Mouse (Mus musculus) hindlimb bud, embryonic 11.5 days (tissue): ENCODE results near the gene Six5.

ENCODE experiments used
- DNase-seq: peaks from one replicate; pipeline ENCODE4 v3.0.0-alpha.2; 2012; ENCODE audit warnings: low read depth, low spot score; ENCODE audit errors: extremely low spot score

The Six5 gene

DNA sequence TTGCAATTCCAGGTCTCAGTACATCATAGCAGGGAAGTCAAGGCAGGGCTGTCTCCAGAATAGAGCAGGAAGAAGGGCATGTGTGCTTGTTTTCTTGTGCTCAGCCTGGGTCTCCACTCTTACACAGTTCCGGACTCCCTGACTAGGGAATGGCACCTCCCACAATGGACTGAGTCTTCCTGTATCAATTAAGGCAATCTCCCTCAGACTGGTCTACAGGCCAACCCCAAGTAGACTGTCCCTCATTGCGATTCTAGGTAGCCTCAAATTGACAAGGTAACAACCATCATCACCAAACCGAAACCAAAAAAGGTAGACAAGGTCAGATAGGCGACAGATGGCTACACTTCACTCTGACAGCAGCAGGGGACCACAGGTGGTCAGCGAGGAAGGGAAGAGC lies 19.2 kb upstream of the Six5 start:
- no peak for DNase-seq

DNA sequence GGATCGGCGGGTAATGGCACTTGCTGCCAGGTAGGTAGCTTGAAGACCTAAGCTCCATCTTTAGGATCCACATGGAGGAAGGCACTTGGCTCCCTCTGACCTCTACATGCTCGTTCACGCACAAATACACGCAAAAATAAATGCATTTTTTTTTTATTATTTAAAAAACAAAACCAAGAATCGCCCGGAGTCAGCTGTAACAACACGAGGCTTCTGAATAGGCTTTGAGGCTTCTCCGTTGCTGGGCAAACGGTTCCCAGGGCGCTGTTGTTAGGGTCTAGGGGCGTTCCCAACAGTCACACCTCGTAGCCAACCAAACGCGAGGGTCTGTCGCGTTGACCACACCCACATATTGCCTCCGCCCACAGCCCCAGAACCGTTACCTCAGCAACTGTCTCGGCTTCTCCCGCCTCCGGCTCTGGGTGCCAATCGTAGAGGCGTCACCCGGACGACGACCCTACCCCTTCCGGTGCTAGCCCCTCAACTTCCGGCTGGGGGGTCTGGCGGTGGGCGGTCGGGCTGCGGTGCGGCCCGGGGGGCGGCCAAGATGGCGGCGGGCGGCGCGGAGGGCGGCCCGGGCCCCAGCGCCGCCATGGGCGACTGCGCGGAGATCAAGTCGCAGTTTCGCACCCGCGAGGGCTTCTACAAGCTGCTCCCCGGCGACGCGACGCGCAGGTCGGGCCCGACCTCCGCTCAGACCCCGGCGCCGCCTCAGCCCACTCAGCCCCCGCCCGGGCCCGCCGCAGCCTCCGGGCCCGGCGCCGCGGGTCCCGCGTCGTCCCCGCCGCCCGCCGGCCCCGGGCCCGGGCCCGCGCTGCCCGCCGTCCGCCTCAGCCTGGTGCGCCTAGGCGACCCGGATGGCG lies 18.4 kb upstream of the Six5 start, which contains the start of gene Dmwd:
Dmwd (plus strand) TSS at position 505 of the 863 bp plus-strand sequence.
- DNase-seq = peak; percentile 92

DNA sequence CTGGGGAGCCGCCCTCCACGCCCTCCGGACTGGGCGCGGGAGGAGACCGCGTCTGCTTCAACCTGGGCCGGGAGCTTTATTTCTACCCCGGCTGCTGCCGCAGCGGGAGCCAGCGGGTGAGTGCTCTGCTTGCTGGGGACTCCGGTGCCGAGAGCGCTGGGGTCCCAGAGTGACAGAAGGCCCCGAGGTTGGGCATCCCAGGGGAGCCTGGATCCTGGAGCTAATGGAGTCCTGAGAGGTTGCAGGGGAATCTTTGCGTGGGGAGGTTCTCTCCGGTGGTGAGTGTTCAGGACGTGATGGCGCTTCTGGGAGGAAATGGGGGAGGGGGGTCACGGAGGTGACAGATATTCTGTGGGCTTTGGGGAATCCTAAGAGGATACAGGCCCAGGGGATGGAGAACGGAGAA lies 17.8 kb upstream of the Six5 start:
- no peak for DNase-seq

DNA sequence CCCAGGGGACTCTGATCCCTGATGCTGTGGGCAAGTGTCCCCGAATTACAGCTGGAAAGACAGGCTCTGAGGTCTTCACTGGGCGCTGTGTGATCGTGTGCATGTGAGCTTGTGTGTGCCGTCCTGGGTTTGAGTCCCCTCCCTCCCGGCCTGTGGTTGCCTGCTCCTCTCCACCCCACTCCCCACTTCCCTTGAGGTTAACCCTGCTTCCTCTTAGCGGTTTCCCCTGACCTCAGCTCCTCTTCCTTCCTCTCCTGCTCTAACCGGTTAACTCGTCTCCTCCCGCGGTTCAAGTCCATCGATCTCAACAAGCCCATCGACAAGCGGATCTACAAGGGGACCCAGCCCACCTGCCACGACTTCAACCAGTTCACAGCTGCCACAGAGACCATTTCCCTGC lies 16.6 kb upstream of the Six5 start:
- DNase-seq = no peak

DNA sequence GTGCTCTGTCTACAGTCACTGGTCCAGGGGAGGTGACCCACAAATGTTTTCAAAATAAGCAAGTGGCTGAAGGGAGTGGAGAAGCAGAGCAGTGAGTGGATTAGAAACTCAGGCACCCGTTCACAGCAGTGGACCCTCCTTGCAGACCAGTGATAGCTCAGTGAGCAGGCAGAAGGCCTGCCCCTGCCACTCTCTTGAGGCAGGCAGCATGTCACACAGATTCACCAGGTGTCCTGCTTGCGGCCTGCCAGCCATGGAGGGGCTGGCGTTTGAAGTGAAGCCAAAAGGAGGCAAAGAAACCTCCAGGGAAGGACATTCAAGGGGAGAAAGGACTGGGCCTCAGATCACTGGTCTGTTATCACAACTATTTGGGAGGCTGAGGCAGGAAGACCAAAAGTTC lies 15.7 kb upstream of the Six5 start:
- no peak for DNase-seq

DNA sequence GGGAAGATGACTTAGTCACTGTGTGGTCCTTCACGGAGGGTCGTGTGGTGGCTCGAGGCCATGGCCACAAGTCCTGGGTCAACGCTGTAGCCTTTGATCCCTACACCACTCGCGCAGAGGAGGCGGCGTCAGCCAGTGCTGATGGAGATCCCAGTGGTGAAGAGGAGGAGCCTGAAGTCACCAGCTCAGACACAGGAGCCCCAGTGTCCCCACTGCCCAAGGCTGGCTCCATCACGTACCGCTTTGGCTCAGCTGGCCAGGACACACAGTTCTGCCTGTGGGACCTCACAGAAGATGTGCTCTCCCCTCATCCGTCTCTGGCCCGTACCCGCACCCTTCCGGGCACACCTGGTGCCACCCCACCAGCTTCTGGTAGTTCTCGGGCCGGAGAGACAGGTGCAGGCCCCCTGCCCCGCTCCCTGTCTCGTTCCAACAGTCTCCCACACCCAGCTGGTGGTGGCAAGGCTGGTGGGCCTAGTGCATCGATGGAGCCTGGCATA lies 13.9 kb upstream of the Six5 start:
- DNase-seq = no peak

DNA sequence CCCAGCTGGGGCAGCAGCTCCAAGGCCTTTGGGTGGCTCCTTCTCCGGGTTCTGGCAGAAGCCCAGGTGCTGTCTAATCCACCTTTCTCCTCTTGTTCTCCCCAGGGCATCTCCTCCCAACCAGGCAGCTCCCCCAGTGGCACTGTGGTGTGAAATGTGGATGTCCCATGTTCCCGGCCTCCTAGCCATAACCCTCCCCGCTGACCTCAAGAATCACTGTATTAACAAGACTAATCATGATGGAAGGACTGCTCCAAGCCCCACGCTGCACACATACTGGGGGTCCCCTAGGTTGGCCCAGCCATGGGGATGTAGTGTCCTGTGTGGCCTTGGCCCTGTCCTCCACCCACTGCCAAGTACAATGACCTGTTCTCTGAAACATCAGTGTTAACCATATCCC lies 12.2 kb upstream of the Six5 start:
- DNase-seq = no peak

DNA sequence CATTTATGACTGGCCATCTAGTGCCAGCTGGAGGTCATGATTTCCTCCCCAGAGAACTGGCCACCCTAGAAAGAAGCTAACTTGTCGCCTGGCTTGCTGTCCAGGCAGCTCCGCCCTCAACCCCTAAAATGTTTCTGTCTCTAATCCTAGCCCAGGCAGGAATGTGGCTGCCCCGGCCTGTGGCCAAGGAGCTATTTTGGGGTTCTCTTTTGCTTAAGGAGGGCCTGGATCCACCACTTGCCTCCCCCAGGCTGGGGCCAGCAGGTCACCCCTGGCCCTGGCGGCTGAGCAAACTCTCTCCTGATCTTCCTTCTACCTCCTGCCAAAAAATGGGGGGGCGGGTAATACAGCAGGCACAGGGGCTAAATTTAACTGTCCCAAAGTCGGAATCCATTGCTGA lies 11.3 kb upstream of the Six5 start:
- DNase-seq = no peak

DNA sequence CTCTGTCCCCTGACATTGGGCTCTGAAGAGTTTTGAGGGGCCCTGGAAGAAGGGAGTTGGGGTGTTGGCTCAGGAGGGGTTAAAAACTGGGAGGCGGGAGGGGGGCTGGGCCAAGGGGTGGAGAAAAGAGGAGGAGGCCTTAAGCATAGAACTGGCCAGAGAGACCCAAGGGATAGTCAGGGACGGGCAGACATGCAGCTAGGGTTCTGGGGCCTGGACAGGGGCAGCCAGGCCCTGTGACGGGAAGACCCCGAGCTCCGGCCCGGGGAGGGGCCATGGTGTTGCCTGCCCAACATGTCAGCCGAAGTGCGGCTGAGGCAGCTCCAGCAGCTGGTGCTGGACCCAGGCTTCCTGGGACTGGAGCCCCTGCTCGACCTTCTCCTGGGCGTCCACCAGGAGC lies 10.7 kb upstream of the Six5 start, which contains the start of gene Dmpk:
Dmpk (plus strand) TSS at position 149 of the 400 bp plus-strand sequence.
- DNase-seq = no peak

DNA sequence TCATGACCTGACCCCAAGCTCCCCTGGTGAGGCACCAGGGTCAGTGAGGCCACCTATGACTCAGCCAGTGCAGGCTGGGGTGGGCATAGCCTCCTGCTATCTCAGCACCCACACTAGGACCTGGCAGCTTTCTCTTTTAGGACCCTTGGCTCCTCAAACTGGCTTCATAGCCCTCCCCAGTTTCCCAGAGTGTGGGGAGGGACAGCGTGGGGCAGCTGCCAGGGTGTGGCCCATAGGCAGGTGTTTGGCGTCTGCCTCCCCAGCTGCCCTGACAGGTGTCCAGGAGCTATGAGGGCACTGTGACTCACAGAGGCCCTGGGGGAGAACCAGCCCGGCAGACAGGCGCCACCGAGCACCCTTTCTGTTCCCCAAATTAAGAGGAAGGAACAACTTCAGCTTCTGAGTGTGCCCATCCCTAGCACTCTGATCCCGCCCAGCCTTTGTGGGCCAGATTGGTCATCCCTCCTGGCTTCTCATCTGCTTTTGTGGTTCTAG lies 10.1 kb upstream of the Six5 start:
- DNase-seq = no peak

DNA sequence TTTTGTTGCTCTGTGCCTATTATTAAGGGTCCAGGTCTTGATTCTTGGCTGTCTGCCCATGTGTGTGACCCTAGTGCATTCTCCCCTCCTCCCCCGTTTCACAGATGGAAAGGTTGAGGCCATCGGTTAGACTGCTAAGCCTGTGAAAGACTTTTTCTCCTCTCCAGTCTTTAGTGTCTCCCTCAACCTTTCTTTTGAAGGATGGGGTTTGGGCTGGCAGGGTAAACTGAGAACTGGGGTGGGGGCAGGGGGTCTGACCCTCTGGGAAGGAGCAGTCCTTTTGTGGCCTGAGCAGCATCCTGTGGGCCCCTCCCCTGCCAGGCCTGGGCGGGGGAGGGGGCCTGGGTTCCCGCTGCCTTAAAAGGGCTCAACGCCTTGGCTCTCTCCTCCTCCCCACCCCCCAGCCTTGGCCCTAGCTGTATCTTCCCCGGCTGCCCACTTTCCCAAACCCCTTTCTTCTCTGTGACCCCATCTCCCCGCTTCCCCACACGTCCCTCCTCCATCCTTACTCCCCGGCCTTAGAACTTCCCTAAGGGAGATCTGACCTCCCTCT lies 9.4 kb upstream of the Six5 start:
- no peak for DNase-seq

DNA sequence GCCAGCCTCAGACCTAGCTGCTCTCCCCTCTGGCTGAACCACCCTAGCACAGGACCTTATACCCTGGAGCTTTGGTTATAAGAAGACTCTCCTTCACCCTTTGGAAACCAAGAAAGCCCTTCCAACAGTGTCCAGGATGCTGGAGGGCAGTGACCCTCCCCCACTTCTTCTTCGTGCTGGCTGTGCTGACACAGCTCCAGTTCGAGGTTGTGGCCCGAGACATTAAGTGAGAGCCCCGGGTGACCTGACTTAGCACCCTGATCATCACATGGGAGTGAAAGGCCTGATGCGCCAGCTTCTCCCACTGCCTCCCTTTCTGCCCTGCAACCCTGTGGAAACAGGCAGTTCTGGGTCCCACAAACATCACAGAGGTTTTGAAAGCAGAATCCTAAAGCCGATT lies 8.9 kb upstream of the Six5 start:
- DNase-seq = no peak

DNA sequence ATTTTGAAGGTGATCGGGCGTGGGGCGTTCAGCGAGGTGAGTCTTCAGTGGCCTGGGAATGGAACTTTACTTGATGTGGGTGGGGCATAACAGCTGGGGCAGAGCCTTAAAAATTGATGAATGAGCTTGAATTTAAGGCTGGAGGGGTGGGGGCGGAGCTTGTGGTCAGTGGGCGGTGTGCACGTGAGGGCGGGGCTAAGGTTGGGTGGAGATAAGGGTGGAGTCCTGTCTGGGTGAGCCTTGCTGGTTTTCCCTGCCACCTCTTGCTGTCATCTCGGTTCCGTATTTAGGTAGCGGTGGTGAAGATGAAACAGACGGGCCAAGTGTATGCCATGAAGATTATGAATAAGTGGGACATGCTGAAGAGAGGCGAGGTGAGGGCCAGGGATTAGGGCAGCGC lies 8.4 kb upstream of the Six5 start:
- no peak for DNase-seq

DNA sequence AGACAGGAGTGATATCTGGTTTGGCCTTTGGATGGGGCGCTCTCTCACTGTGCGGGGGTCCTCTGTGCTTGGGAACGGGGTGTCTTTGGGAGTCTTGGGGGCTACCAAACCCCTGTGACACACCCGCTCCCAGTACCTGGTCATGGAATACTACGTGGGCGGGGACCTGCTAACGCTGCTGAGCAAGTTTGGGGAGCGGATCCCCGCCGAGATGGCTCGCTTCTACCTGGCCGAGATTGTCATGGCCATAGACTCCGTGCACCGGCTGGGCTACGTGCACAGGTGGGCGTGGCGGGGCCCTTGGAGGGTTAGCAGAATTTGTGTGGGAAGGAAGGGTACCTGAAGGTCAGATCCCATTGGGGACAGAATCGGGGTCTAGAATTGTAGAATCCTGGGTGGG lies 7.6 kb upstream of the Six5 start:
- no peak for DNase-seq

DNA sequence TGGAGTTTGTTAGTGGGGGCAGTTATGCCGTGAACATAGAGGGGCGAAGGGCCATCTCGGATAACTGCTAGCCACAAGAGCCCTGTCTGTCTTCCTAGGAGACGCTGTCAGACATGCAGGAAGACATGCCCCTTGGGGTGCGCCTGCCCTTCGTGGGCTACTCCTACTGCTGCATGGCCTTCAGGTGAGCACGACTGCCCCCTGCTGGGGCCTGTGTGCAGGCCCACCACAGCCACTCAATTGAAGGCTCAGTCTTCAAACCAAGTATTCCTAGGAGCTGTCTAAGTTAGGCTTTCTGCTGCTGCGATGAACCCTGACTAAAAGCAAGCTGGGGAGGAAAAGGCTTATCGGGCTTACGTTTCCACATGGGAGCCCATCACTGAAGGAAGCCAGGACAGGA lies 5.6 kb upstream of the Six5 start:
- no peak for DNase-seq

DNA sequence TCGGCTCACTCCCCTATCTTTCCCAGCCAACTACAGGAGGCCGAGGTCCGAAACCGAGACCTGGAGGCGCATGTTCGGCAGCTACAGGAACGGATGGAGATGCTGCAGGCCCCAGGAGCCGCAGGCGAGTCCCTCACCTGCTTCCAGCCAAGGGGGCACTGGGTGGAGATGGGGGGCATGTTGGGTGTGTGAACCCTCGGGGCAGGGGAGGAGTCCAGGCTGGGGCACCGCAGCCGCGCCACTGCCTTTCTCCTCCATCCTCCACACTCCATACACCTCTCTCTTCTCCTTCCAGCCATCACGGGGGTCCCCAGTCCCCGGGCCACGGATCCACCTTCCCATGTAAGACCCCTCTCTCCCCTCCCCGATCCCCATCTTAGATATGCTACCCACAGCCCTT lies 2.5 kb upstream of the Six5 start:
- DNase-seq = no peak

DNA sequence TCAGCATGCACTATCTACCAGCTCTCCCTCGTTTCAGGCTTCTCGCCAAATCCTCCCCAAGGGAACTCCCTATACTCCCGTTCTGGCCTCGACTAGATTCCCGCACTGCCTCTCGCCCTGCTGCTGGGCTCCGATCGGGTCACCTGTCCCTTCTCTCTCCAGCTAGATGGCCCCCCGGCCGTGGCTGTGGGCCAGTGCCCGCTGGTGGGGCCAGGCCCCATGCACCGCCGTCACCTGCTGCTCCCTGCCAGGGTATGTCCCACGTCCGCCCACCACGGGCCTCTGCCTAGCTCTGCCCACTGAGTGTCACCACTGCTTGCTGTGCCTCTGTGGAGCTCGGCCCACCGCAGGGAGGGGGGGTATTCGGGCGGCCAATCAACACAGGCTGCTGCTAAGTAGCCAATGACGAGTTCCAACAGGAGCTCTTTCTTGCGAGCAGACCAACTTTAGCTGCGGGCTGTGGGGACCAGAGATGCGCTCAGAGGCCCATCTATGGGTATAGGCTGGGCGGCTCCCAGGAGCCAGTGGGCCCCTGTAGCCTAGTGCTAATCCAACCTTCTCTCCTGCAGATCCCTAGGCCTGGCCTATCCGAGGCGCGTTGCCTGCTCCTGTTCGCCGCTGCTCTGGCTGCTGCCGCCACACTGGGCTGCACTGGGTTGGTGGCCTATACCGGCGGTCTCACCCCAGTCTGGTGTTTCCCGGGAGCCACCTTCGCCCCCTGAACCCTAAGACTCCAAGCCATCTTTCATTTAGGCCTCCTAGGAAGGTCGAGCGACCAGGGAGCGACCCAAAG lies 1.8 kb upstream of the Six5 start:
- DNase-seq = no peak

DNA sequence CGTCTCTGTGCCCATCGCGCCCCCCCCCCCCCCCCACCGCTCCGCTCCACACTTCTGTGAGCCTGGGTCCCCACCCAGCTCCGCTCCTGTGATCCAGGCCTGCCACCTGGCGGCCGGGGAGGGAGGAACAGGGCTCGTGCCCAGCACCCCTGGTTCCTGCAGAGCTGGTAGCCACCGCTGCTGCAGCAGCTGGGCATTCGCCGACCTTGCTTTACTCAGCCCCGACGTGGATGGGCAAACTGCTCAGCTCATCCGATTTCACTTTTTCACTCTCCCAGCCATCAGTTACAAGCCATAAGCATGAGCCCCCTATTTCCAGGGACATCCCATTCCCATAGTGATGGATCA lies 1.2 kb upstream of the Six5 start:
- DNase-seq = no peak

DNA sequence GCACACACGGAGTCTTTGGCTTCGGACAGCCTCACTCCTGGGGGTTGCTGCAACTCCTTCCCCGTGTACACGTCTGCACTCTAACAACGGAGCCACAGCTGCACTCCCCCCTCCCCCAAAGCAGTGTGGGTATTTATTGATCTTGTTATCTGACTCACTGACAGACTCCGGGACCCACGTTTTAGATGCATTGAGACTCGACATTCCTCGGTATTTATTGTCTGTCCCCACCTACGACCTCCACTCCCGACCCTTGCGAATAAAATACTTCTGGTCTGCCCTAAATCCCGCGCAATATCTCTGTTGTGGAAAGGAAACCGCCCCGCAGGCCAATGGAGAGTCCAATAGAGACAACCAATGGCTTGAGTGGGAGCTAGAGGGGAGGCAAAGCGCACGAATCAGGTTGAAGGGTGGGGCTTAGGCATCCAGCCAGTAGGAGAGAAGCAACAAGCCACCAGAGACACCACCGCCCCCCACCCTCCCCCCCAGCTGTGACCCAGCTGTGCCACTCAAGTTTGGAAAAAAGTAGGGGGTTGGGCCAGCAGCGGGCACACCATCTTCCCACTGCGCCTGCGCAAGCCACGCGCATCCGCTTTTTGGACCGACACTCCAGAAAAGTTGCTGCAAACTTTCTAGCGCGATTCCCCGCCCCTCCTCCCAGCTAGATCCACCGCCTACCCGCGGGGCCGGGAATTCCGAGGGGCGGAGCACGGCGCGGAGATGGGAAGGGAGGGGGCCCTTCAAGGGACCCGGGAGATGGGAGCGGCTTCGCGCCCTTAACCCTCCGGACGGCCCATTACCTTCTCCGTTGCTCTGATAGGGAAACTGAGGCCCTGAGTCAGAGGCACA lies 633 bp upstream of the Six5 start:
- peak; percentile 94 for DNase-seq

DNA sequence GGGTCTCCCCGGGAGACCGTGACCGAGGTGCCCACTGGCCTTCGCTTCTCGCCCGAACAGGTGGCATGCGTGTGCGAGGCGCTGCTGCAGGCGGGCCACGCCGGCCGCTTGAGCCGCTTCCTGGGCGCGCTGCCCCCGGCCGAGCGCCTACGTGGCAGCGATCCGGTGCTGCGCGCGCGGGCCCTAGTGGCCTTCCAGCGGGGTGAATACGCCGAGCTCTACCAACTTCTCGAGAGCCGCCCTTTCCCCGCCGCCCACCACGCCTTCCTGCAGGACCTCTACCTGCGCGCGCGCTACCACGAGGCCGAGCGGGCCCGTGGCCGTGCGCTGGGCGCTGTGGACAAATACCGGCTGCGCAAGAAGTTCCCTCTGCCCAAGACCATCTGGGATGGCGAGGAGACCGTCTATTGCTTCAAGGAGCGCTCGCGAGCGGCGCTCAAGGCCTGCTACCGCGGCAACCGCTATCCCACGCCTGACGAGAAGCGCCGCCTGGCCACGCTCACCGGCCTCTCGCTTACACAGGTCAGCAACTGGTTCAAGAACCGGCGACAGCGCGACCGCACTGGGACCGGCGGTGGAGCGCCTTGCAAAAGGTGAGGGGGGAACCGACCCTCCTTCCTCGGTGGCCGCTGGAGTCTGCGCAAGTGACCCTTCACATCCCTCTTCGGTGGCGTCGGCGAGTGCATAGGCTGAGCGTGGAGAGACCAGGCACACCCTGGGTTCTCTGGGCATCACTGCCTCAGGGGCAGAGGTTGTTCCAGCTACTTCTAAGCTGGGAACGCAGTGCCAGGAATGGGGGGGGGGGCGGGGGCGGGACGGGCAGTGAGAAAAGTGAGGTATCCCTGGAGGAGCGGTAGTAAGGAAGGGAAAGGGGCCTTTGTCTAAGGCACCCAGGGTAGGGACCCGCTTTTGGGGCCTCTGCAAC lies 694 bp downstream of the Six5 start:
- DNase-seq = no peak
